Mouse (Mus musculus): ENCODE measurements around the gene Pakap. TPM values are rescaled to one million over a fixed set of nuclear protein-coding genes. Genes with fewer than 3 reads are reported as not detected.
A peak's percentile ranks its signal among the peaks of the same experiment; 100 is the strongest.

Pakap gene
- 67.2 and 126 TPM in 2 replicates for total RNA-seq (2021)
- long read RNA-seq, partial matches to known transcripts = 4 of 31 reads
- long read RNA-seq, other reads (novel, unspliced or antisense) = 27 of 31 reads

DNA sequence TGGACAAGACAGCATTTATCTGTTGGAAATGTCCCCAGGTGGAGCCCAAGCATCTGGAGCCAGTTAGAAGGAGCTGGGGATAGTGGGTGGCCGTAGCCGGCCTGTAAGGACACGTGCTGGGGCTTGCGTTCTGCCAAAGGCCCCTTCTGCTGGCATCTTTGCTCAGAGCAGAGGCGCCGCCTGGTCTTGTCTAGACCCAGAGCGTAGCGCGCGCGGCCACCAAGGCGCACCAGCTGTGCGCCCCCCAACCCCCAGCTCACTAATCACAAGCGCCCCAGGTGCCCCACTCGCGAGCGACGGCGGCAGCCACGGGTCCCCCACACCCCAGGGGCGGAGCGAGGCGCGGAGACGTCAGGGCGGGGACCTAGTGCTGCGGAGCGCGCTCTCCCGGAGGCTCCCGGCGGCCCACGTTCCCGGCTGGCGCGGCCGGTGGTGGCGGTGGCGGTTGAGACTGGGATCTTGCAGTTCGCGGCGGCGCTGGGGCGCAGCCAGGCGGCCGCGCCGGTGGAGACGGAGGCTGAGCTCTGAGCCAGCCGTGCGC is at the start of gene Pakap:
Pakap (plus strand) TSS at position 514 of the 541 bp plus-strand sequence.
- DNase-seq = peak; percentile 85

- no peak for DNase-seq
Measured at GRCm38 (mm10) chr4:57523456-57523855, 44.5 kb upstream of the Pakap start.

DNA sequence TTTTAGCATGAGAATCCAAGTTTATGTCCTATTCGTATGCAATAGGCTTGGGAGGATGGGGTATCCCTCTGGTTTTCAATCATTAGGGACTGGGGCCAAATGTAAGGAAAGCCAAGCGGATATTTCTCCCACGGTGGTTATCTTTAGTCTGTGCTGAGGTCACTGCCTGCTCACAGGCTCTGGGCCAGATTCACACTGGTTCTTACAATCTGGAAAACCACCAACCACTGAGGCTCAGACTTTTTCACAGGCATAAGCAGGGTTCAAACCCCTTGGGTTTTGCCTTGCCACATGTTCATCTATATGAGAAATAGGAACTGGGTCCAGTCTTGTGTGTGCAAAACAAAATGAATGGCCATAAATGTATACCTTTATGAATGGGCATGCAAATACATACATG is 43.5 kb upstream of the Pakap start:
- DNase-seq = no peak

GRCm38 (mm10) chr4:57525221-57526011 is 42.6 kb upstream of the Pakap start:
- no peak for DNase-seq

DNA sequence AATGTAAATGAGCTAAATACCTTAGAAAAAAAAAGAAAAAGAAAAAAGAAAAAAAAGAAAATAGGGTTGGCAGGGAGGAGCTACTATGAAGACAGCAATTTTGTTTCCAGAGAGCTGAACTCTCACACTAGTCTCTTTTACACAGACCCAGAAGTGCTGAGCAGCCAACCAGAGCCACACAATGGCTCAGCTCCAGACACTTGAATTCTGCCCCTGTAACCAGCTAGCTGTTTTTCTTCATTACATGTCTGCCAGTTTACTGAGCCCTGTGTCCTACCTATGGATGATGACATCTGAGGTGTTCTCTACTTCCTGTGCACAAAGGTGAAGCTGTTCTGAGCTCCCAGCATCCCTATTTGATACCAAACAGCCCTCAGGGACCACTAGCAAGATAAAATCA is 39.7 kb upstream of the Pakap start:
- no peak for DNase-seq

DNA sequence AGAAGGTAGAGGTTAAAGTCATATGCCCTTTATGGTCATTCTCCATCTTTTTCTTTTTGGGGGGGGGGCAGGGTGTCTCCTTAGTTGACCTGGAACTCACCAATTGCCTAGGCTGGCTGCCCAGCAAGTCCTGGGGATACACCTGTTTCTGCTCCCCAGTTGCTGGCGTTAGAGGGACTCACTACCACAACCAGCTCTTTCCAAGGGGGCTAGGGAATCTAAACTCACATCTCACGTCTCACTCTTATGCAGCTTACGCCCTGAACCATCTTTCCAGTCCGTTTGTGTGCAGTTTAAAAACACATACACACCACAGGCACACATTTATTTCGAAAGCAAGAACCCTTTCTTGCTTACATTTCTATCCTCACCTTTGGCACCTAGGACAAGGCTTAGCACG is 34.3 kb upstream of the Pakap start:
- no peak for DNase-seq

- no peak for DNase-seq
Measured at GRCm38 (mm10) chr4:57534232-57534631, 33.7 kb upstream of the Pakap start.

DNA sequence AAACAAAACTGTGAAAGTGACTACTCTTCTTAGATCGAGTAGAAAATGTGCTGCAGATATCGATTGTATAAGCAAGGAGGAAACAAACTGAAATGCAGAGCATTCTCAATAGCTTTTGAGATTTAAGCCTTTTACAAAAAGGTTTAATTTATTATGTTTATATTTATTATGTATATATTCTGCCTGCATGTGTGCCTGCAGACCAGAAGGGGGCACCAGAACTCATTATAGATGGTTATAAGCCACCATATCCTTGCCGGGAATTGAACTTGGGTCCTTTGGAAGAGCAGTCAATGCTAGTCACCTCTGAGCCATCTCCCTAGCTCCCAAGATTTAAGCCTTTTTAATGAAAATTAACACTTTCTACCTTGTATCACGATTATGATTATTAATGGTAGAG is 32.9 kb upstream of the Pakap start:
- DNase-seq = no peak

GRCm38 (mm10) chr4:57538029-57538688 is 29.8 kb upstream of the Pakap start:
- no peak for DNase-seq

- DNase-seq = no peak
Measured at GRCm38 (mm10) chr4:57543692-57544256, 24.2 kb upstream of the Pakap start.

DNA sequence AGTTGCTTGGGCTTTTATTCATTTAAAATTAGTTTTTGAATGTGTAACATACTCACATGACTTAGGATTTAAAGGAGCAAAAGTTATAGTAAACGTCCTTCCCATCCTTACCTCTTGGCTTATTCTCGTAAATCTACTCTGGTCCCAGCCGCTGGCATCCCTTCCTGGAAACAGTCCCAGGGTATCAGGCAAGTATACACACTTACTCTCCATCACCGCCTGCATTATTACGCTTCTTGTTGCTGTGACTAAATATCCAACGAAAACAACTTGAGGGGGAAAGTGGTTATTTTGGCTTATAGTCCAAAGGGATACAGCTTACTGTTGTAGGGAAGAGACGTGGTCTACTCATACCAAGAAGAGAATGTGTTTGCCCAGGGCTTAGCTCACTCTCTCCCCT is 20.2 kb upstream of the Pakap start:
- no peak for DNase-seq

GRCm38 (mm10) chr4:57550216-57550615 is 17.8 kb upstream of the Pakap start:
- DNase-seq = no peak

- no peak for DNase-seq
Measured at GRCm38 (mm10) chr4:57557102-57557501, 10.9 kb upstream of the Pakap start.

- no peak for DNase-seq
Measured at GRCm38 (mm10) chr4:57559438-57559837, 8.5 kb upstream of the Pakap start.

DNA sequence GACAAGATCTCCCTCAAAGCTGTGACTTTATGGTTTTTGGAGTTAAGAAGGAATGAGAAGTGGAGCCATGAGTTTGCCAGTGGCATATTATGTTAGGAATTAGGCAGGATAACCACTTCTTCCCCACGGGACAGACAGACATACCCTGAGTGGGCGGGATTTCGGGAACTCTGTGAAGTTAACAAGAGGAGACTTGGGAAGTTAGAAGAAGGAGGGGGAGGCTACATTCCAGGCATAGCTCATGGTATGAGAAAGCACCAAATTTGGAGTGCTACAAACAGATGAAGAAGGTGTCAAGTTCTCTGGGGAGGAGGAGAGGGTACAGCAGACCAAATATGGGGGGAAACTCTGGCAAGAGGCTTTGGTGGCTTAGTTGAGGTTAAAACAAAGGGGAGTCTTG is 8.0 kb upstream of the Pakap start:
- no peak for DNase-seq

GRCm38 (mm10) chr4:57561055-57561454 is 6.9 kb upstream of the Pakap start:
- no peak for DNase-seq

DNA sequence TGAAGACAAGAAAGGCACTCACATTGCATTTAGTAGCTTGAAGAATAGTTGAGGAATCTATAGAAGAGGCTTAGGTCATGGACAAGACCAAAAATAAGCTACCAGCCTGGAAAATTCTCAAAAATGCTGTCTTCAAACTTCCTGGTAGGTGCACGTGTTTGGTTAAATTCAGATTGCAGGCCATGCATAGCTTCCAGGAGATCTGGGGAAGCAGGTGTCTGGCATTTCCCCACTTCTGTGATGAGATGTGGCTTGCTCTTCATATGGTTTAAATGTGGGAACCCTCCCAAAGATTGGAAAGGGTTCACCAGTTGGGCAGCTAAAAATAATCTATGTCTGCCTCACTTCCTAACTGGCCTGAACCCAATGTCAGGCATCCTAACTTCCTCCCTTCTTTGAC is 2.7 kb upstream of the Pakap start:
- no peak for DNase-seq

DNA sequence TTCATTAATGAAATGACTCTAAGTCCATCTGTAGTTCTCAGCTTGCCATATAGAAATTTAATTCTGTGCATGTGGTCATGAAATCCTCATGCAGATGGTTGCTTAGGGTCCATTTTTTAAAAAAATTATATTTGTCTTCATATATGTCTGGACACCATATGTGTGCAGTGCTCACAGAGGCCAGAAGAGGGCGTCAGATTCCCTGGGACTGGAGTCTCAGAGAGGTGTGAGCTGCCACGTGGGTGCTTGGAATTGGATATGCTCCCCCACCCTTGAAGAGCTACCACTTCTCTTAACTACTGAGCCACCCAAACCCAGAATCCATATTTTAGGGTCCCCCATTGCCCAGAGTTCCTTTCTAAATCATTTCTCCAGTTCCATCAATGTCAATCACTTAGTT is 2.2 kb upstream of the Pakap start:
- DNase-seq = no peak

DNA sequence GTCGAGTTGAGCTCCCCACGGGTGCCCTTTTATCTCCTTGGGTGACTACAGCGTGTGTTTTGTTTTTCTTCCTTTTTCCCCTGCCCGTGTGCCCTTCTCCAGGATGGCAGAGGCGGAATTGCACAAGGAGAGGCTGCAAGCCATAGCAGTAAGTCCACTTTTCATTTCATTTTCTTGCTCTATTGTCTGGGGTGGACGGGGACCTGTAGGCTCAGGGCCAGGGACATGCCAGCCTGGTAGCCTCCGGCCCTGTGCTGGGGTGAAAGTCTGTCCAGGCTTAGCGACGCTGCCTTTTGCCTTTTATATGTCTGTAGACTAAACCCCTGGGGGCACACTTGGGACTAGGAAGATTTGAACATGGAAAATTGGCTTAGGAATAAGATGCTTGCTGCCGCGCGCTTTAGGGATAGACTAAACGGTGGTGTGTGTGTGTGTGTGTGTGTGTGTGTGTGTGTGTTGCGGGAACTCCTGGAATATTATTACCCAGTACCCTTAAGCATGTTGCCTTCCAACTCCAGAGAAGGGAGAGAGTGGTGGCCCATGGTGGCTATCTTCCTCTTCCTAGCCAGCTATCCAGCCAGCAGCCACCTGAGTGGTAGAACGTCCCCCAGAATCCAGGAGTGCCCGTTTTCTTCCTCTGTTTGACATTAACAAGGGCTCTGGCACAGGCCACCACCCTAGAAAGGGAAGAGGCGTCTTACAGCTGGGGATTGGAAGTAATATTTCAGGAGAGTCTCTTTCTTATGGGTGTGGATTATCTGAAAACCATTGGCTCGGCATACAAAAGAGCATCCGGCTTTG is 489 bp downstream of the Pakap start:
- DNase-seq = no peak

GRCm38 (mm10) chr4:57569069-57569355 is 1.0 kb downstream of the Pakap start:
- DNase-seq = no peak

DNA sequence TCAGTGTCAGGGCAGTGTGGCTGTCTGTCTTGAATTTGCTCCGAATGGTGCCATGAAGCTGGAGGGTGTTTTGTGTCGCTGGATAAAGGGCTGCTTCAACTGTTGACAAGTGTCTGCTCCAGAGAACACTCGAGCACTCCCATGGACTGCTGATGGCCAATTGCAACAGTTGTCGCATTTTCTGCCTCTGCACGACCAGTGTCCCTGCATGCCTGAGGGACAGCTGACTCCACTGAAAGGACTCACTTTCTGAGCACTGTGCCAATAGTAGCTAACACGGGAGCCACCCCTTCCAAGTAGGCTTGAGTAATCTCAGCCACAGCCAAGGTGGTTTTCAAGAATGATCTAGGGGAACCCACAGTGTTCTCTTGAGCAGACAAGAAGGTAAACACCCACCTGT is 1.7 kb downstream of the Pakap start:
- DNase-seq = peak; percentile 35

GRCm38 (mm10) chr4:57570229-57570628 is 2.2 kb downstream of the Pakap start:
- DNase-seq = no peak

GRCm38 (mm10) chr4:57574181-57574580 is 6.2 kb downstream of the Pakap start:
- DNase-seq = no peak

Measured in adrenal gland, postnatal 25 days (tissue).